Mouse (Mus musculus): ENCODE results near the gene Hip1.
A peak's percentile ranks its signal among the peaks of the same experiment; 100 is the strongest.

DNA sequence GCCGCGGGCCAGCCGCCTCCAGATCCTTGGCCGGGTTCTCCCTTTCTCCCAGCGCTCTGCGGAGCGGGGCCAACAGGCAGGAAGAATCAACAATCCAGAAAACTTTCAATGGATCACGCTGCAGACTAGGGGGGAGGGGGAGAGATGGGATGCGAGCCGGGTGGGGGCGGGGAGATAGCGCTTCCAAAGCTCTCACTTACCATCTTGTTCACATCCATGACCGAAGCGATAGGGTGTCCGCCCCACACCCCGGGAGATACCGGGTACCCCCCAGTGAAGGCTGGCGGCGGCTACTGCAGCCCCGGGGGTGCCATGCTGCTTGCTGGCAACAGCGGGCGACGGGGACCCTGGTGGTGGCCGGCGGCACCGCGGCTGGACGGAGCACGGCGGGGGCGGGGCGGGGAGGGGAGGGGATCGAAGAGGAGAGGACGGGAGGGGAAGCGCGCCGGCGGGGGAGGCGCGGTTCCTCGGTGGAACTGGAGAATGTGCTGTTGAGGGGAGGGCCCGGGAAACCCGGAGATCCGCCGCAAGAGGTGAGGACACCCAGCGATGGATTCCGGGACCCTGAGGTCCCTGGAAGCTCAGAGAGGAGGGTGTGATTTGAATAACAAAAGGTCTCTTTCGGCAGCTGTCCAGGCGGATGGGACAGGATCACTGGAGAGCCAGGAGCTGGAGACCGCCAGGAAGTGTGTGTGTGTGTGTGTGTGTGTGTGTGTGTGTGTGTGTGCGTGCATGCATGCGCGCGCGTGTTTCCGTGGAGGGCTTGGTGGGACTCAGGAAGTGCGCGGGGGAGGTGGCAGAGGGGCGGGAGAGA is 55.8 kb downstream of the Hip1 start:
- peak; percentile 31 for TF ChIP-seq CTCF (IDR thresholded peaks at IDR 0.05; ENCODE audit: low read depth)
- no peak for TF ChIP-seq EP300 (IDR thresholded peaks at IDR 0.05; ENCODE audit: low read depth)

Data from heart, postnatal 0 days (tissue).